Mouse (Mus musculus): ENCODE measurements around the gene Btg2.

Gene Btg2

GRCm38 (mm10) chr1:134098726-134099515, 20.0 kb upstream of the Btg2 start:
- peak; percentile 93 to 96 for DNase-seq (ENCODE audit: inconsistent age in 2 of 2, low spot score in 1 of 2)

- DNase-seq (ENCODE audit: inconsistent age in 2 of 2, low spot score in 1 of 2) = peak; percentile 74 to 87
Measured at GRCm38 (mm10) chr1:134097956-134098725, 19.2 kb upstream of the Btg2 start.

GRCm38 (mm10) chr1:134097080-134097855, 18.3 kb upstream of the Btg2 start:
- DNase-seq (ENCODE audit: inconsistent age in 2 of 2, low spot score in 1 of 2) = peak in 1 of 2 experiments; percentile 41

- peak; percentile 41 to 63 for DNase-seq (ENCODE audit: inconsistent age in 2 of 2, low spot score in 1 of 2)
Measured at GRCm38 (mm10) chr1:134096264-134096934, 17.5 kb upstream of the Btg2 start.

- DNase-seq (ENCODE audit: inconsistent age in 2 of 2, low spot score in 1 of 2) = no peak
Measured at GRCm38 (mm10) chr1:134095721-134096120, 16.8 kb upstream of the Btg2 start.

- DNase-seq (ENCODE audit: inconsistent age in 2 of 2, low spot score in 1 of 2) = peak; percentile 17 to 51
Measured at GRCm38 (mm10) chr1:134095033-134095612, 16.2 kb upstream of the Btg2 start.

GRCm38 (mm10) chr1:134093771-134094526, 15.0 kb upstream of the Btg2 start:
- DNase-seq (ENCODE audit: inconsistent age in 2 of 2, low spot score in 1 of 2) = peak in 1 of 2 experiments; percentile 61

- peak; percentile 97 to 98 for DNase-seq (ENCODE audit: inconsistent age in 2 of 2, low spot score in 1 of 2)
Measured at GRCm38 (mm10) chr1:134092852-134093770, 14.2 kb upstream of the Btg2 start.

GRCm38 (mm10) chr1:134092368-134092767, 13.4 kb upstream of the Btg2 start:
- no peak for DNase-seq (ENCODE audit: inconsistent age in 2 of 2, low spot score in 1 of 2)

GRCm38 (mm10) chr1:134091851-134092250, 12.9 kb upstream of the Btg2 start:
- peak; percentile 58 to 79 for DNase-seq (ENCODE audit: inconsistent age in 2 of 2, low spot score in 1 of 2)

GRCm38 (mm10) chr1:134089074-134089473, 10.2 kb upstream of the Btg2 start:
- DNase-seq (ENCODE audit: inconsistent age in 2 of 2, low spot score in 1 of 2) = no peak

GRCm38 (mm10) chr1:134086811-134087398, 8.0 kb upstream of the Btg2 start:
- DNase-seq (ENCODE audit: inconsistent age in 2 of 2, low spot score in 1 of 2) = peak; percentile 38 to 63

GRCm38 (mm10) chr1:134086017-134086416, 7.1 kb upstream of the Btg2 start:
- DNase-seq (ENCODE audit: inconsistent age in 2 of 2, low spot score in 1 of 2) = no peak

- peak in 1 of 2 experiments; percentile 60 for DNase-seq (ENCODE audit: inconsistent age in 2 of 2, low spot score in 1 of 2)
Measured at GRCm38 (mm10) chr1:134084128-134084527, 5.2 kb upstream of the Btg2 start.

- peak in 1 of 2 experiments; percentile 34 for DNase-seq (ENCODE audit: inconsistent age in 2 of 2, low spot score in 1 of 2)
Measured at GRCm38 (mm10) chr1:134083676-134084075, 4.8 kb upstream of the Btg2 start.

GRCm38 (mm10) chr1:134082987-134083516, 4.1 kb upstream of the Btg2 start:
- peak; percentile 86 to 93 for DNase-seq (ENCODE audit: inconsistent age in 2 of 2, low spot score in 1 of 2)

- DNase-seq (ENCODE audit: inconsistent age in 2 of 2, low spot score in 1 of 2) = peak; percentile 23 to 75
Measured at GRCm38 (mm10) chr1:134080881-134081450, 2.0 kb upstream of the Btg2 start.

GRCm38 (mm10) chr1:134080406-134080805, 1.5 kb upstream of the Btg2 start:
- peak; percentile 30 to 66 for DNase-seq (ENCODE audit: inconsistent age in 2 of 2, low spot score in 1 of 2)

Measured in adrenal gland, adult (tissue).